Mouse (Mus musculus): Measurements from ENCODE around the gene Plxna2. TPM values are rescaled to one million over a fixed set of nuclear protein-coding genes. Genes with fewer than 3 reads are reported as not detected.
A peak's percentile ranks its signal among the peaks of the same experiment; 100 is the strongest.

Gene Plxna2
- polyA plus RNA-seq, 1 experiment from 2014 or later, result 5.9 TPM

GRCm38 (mm10) chr1:194795316-194795715 is 177.3 kb downstream of the Plxna2 start:
- H3K4me2 ChIP-seq (replicated peaks), result no peak overlapping the region
- ATAC-seq, result no peak
- H3K27ac ChIP-seq, result no peak overlapping the region
- 73% methylated on average over 3 of the region's 3 CpGs for WGBS
- H3K4me3 ChIP-seq (replicated peaks), result no peak overlapping the region
- no peaks in the 10 kb centered on the region for H3K27me3 ChIP-seq (replicated peaks)
- H3K9ac ChIP-seq, result no peak overlapping the region
- 0 out of 2 replicates have a peak, but pooled peaks cover under 1% of the 10 kb centered on the region for H3K36me3 ChIP-seq
- no peaks in the 10 kb centered on the region for H3K4me1 ChIP-seq (replicated peaks)
- no peaks in the 10 kb centered on the region for H3K9me3 ChIP-seq

GRCm38 (mm10) chr1:194797843-194798242 is 179.8 kb downstream of the Plxna2 start:
- Histone ChIP-seq H3K9ac (no peak overlapping the region), H3K4me2 (replicated peaks) (no peak overlapping the region), H3K27ac (no peak overlapping the region), H3K9me3 (no peaks in the 10 kb centered on the region), H3K4me1 (replicated peaks) (no peaks in the 10 kb centered on the region), H3K4me3 (replicated peaks) (no peak overlapping the region), H3K36me3 (0 out of 2 replicates have a peak, but pooled peaks cover 3% of the 10 kb centered on the region), H3K27me3 (replicated peaks) (no peaks in the 10 kb centered on the region)
- ATAC-seq, result no peak
- WGBS, result 81% methylated on average over 1 of the region's 1 CpGs

- Histone ChIP-seq H3K4me2 (replicated peaks) (no peak overlapping the region), H3K9me3 (no peaks in the 10 kb centered on the region), H3K27me3 (replicated peaks) (no peaks in the 10 kb centered on the region), H3K27ac (no peak overlapping the region), H3K4me3 (replicated peaks) (no peak overlapping the region), H3K4me1 (replicated peaks) (no peaks in the 10 kb centered on the region), H3K36me3 (0 out of 2 replicates have a peak, but pooled peaks cover 3% of the 10 kb centered on the region), H3K9ac (no peak overlapping the region)
- ATAC-seq, result no peak
Measured at GRCm38 (mm10) chr1:194798511-194798910, 180.5 kb downstream of the Plxna2 start.

- no peak overlapping the region for H3K27ac ChIP-seq
- H3K9me3 ChIP-seq, result no peaks in the 10 kb centered on the region
- no peaks in the 10 kb centered on the region for H3K27me3 ChIP-seq (replicated peaks)
- no peak overlapping the region for H3K4me2 ChIP-seq (replicated peaks)
- ATAC-seq, result peak; percentile 70
- H3K9ac ChIP-seq, result no peak overlapping the region
- no peaks in the 10 kb centered on the region for H3K4me1 ChIP-seq (replicated peaks)
- 0 out of 2 replicates have a peak, but pooled peaks cover 2% of the 10 kb centered on the region for H3K36me3 ChIP-seq
- H3K4me3 ChIP-seq (replicated peaks), result no peak overlapping the region
Measured at GRCm38 (mm10) chr1:194808261-194808660, 190.2 kb downstream of the Plxna2 start.

- Histone ChIP-seq H3K36me3 (0 out of 2 replicates have a peak, but pooled peaks cover 2% of the 10 kb centered on the region), H3K4me1 (replicated peaks) (no peaks in the 10 kb centered on the region), H3K27ac (no peak overlapping the region), H3K4me3 (replicated peaks) (no peak overlapping the region), H3K9ac (no peak overlapping the region), H3K27me3 (replicated peaks) (no peaks in the 10 kb centered on the region), H3K4me2 (replicated peaks) (no peak overlapping the region), H3K9me3 (no peaks in the 10 kb centered on the region)
- ATAC-seq, result no peak; the same call in 1 of the 2 replicates
Measured at GRCm38 (mm10) chr1:194808681-194809080, 190.7 kb downstream of the Plxna2 start.

- no peaks in the 10 kb centered on the region for H3K27me3 ChIP-seq (replicated peaks)
- 0 out of 2 replicates have a peak, but pooled peaks cover 2% of the 10 kb centered on the region for H3K36me3 ChIP-seq
- ATAC-seq, result no peak
- no peak overlapping the region for H3K27ac ChIP-seq
- H3K4me2 ChIP-seq (replicated peaks), result no peak overlapping the region
- no peak overlapping the region for H3K9ac ChIP-seq
- H3K4me1 ChIP-seq (replicated peaks), result no peaks in the 10 kb centered on the region
- no peaks in the 10 kb centered on the region for H3K9me3 ChIP-seq
- H3K4me3 ChIP-seq (replicated peaks), result no peak overlapping the region
Measured at GRCm38 (mm10) chr1:194809600-194809999, 191.6 kb downstream of the Plxna2 start.

GRCm38 (mm10) chr1:194814187-194814586 is 196.2 kb downstream of the Plxna2 start:
- H3K4me3 ChIP-seq (replicated peaks), result no peak overlapping the region

GRCm38 (mm10) chr1:194815547-194815946 is 197.5 kb downstream of the Plxna2 start:
- ATAC-seq, result no peak
- Histone ChIP-seq H3K27me3 (replicated peaks) (no peaks in the 10 kb centered on the region), H3K4me1 (replicated peaks) (no peaks in the 10 kb centered on the region), H3K4me3 (replicated peaks) (no peak overlapping the region), H3K9me3 (no peaks in the 10 kb centered on the region), H3K4me2 (replicated peaks) (no peak overlapping the region), H3K9ac (no peak overlapping the region), H3K27ac (no peak overlapping the region), H3K36me3 (0 out of 2 replicates have a peak, but pooled peaks cover 2% of the 10 kb centered on the region)
- 74% methylated on average over 1 of the region's 1 CpGs for WGBS

More at GRCm38 (mm10) chr1:194814187-194814586, 196.2 kb downstream of the Plxna2 start:
- 80% methylated on average over 5 of the region's 5 CpGs for WGBS
- Histone ChIP-seq H3K4me1 (replicated peaks) (no peaks in the 10 kb centered on the region), H3K4me2 (replicated peaks) (no peak overlapping the region), H3K36me3 (0 out of 2 replicates have a peak, but pooled peaks cover 2% of the 10 kb centered on the region), H3K9me3 (no peaks in the 10 kb centered on the region), H3K27me3 (replicated peaks) (no peaks in the 10 kb centered on the region), H3K9ac (no peak overlapping the region), H3K27ac (no peak overlapping the region)
- ATAC-seq, result no peak

GRCm38 (mm10) chr1:194816913-194817312 is 198.9 kb downstream of the Plxna2 start:
- H3K4me3 ChIP-seq (replicated peaks), result no peak overlapping the region
- no peak overlapping the region for H3K4me2 ChIP-seq (replicated peaks)
- 0 out of 2 replicates have a peak, but pooled peaks cover 2% of the 10 kb centered on the region for H3K36me3 ChIP-seq
- WGBS, result 36% methylated on average over 2 of the region's 2 CpGs
- H3K4me1 ChIP-seq (replicated peaks), result no peaks in the 10 kb centered on the region
- H3K9ac ChIP-seq, result no peak overlapping the region
- H3K27ac ChIP-seq, result no peak overlapping the region
- peak; percentile 92 for ATAC-seq
- no peaks in the 10 kb centered on the region for H3K9me3 ChIP-seq
- H3K27me3 ChIP-seq (replicated peaks), result no peaks in the 10 kb centered on the region

- Histone ChIP-seq H3K9ac (no peak overlapping the region), H3K27me3 (replicated peaks) (no peaks in the 10 kb centered on the region), H3K9me3 (no peaks in the 10 kb centered on the region), H3K27ac (no peak overlapping the region), H3K4me3 (replicated peaks) (no peak overlapping the region), H3K36me3 (no peaks in the 10 kb centered on the region), H3K4me2 (replicated peaks) (no peak overlapping the region), H3K4me1 (replicated peaks) (no peaks in the 10 kb centered on the region)
- WGBS, result 76% methylated on average over 4 of the region's 4 CpGs
- no peak for ATAC-seq
Measured at GRCm38 (mm10) chr1:194820953-194821352, 202.9 kb downstream of the Plxna2 start.

GRCm38 (mm10) chr1:194821721-194822120 is 203.7 kb downstream of the Plxna2 start:
- 64% methylated on average over 1 of the region's 1 CpGs for WGBS
- no peak overlapping the region for H3K27ac ChIP-seq
- no peak for ATAC-seq
- H3K4me3 ChIP-seq (replicated peaks), result no peak overlapping the region
- H3K9me3 ChIP-seq, result no peaks in the 10 kb centered on the region
- no peak overlapping the region for H3K9ac ChIP-seq
- H3K4me2 ChIP-seq (replicated peaks), result no peak overlapping the region
- H3K27me3 ChIP-seq (replicated peaks), result no peaks in the 10 kb centered on the region
- H3K36me3 ChIP-seq, result no peaks in the 10 kb centered on the region
- no peaks in the 10 kb centered on the region for H3K4me1 ChIP-seq (replicated peaks)

- H3K9me3 ChIP-seq, result no peaks in the 10 kb centered on the region
- no peak for ATAC-seq
- no peaks in the 10 kb centered on the region for H3K36me3 ChIP-seq
Measured at GRCm38 (mm10) chr1:194828316-194828715, 210.3 kb downstream of the Plxna2 start.

GRCm38 (mm10) chr1:194835238-194835637 is 217.2 kb downstream of the Plxna2 start:
- Histone ChIP-seq H3K4me2 (replicated peaks) (no peak overlapping the region), H3K36me3 (no peaks in the 10 kb centered on the region), H3K4me1 (replicated peaks) (no peaks in the 10 kb centered on the region), H3K27me3 (replicated peaks) (no peaks in the 10 kb centered on the region), H3K9me3 (no peaks in the 10 kb centered on the region), H3K27ac (no peak overlapping the region), H3K9ac (no peak overlapping the region), H3K4me3 (replicated peaks) (no peak overlapping the region)
- ATAC-seq, result no peak

More at GRCm38 (mm10) chr1:194828316-194828715, 210.3 kb downstream of the Plxna2 start:
- Histone ChIP-seq H3K27ac (no peak overlapping the region), H3K4me3 (replicated peaks) (no peak overlapping the region), H3K4me1 (replicated peaks) (no peaks in the 10 kb centered on the region), H3K4me2 (replicated peaks) (no peak overlapping the region), H3K9ac (no peak overlapping the region), H3K27me3 (replicated peaks) (no peaks in the 10 kb centered on the region)
